Mouse (Mus musculus) c-Kit-positive CD71-positive TER-119-positive erythroid progenitor cells, embryonic 14.5 days (primary cell): Measurements from ENCODE around the gene Erg.

Experiments
- DNase-seq: peaks from one replicate; pipeline ENCODE4 v3.0.0-alpha.2; 2013; ENCODE audit warnings: low spot score

Erg gene

GRCm38 (mm10) chr16:95348555-95348954, 237.8 kb downstream of the Erg start:
- DNase-seq, result no peak

GRCm38 (mm10) chr16:95347202-95347601, 239.2 kb downstream of the Erg start:
- no peak for DNase-seq

GRCm38 (mm10) chr16:95345882-95346281, 240.5 kb downstream of the Erg start:
- peak; percentile 50 for DNase-seq

GRCm38 (mm10) chr16:95344961-95345360, 241.4 kb downstream of the Erg start:
- DNase-seq, result no peak

- no peak for DNase-seq
Measured at GRCm38 (mm10) chr16:95342030-95342429, 244.4 kb downstream of the Erg start.

GRCm38 (mm10) chr16:95340885-95341791, 245.3 kb downstream of the Erg start:
- DNase-seq, result peak; percentile 20

- DNase-seq, result no peak
Measured at GRCm38 (mm10) chr16:95332159-95332558, 254.2 kb downstream of the Erg start.

GRCm38 (mm10) chr16:95321945-95322625, 264.3 kb downstream of the Erg start:
- DNase-seq, result no peak
